Mouse (Mus musculus): Measurements from ENCODE around the gene Med4. TPM values are rescaled to one million over a fixed set of nuclear protein-coding genes. Genes with fewer than 3 reads are reported as not detected.

Gene Med4
- total and polyA plus RNA-seq, 2 experiments from 2014 or later, result 19.4 to 77.1 TPM

GRCm38 (mm10) chr14:73552341-73553121 is 42.7 kb downstream of the Med4 start:
- TF ChIP-seq CTCF (IDR thresholded peaks at IDR 0.05; ENCODE audit: low read depth), result peak; percentile 13
- Histone ChIP-seq H3K4me2 (ENCODE audit: low read depth, low read length) (peak overlapping the region; percentile 75), H3K4me3 (ENCODE audit: low read length) (peak overlapping the region; percentile 91), H3K36me3 (ENCODE audit: insufficient read depth, low read length) (no peaks in the 10 kb centered on the region), H3K9me3 (ENCODE audit: low read length) (no peaks in the 10 kb centered on the region), H3K4me1 (ENCODE audit: insufficient read depth, low read length) (0 out of 2 replicates have a peak, but pooled peaks cover 7% of the 10 kb centered on the region), H3K27ac (peak overlapping the region; percentile 82), H3K27me3 (ENCODE audit: insufficient read depth, low read length) (no peaks in the 10 kb centered on the region), H3K9ac (replicated peaks; ENCODE audit: low read length) (peak overlapping the region; percentile 94)
- DNase-seq (ENCODE audit: low spot score) (peak; percentile 97), ATAC-seq (peak; percentile 97)
- WGBS, result 3% methylated on average over 61 of the region's 61 CpGs

GRCm38 (mm10) chr14:73553122-73553696 is 43.4 kb downstream of the Med4 start:
- ATAC-seq, result no peak; the same call in 1 of the 2 replicates
- no peak for TF ChIP-seq CTCF (IDR thresholded peaks at IDR 0.05; ENCODE audit: low read depth)
- Histone ChIP-seq H3K9ac (replicated peaks; ENCODE audit: low read length) (peak overlapping the region; percentile 94), H3K4me1 (ENCODE audit: insufficient read depth, low read length) (0 out of 2 replicates have a peak, but pooled peaks cover 7% of the 10 kb centered on the region), H3K4me2 (ENCODE audit: low read depth, low read length) (peak overlapping the region; percentile 75), H3K9me3 (ENCODE audit: low read length) (no peaks in the 10 kb centered on the region), H3K4me3 (ENCODE audit: low read length) (peak overlapping the region; percentile 91), H3K27ac (peak overlapping the region; percentile 82), H3K27me3 (ENCODE audit: insufficient read depth, low read length) (no peaks in the 10 kb centered on the region), H3K36me3 (ENCODE audit: insufficient read depth, low read length) (no peaks in the 10 kb centered on the region)
- WGBS, result 1% methylated on average over 10 of the region's 10 CpGs
- DNase-seq (ENCODE audit: low spot score), result peak; percentile 3

Other genes with a start within 250 kb of the Med4 start
- 23.9 and 31.8 TPM in 2 replicates for gene Rb1, start 184.2 kb upstream of the Med4 start, total RNA-seq (2014; rRNA removed)
- 18.1 and 19.6 TPM in 2 replicates for gene Rb1, start 184.2 kb upstream of the Med4 start, polyA plus RNA-seq (2015; fragmentation: Nextera tagmentation; extraction: Ambion mirVana)
- gene Itm2b, start 124.7 kb upstream of the Med4 start, total RNA-seq (2014; rRNA removed), result 446 TPM in 2 replicates
- 1,059 and 1,161 TPM in 2 replicates for gene Itm2b, start 124.7 kb upstream of the Med4 start, polyA plus RNA-seq (2015; fragmentation: Nextera tagmentation; extraction: Ambion mirVana)
- gene Sucla2, start 15.3 kb downstream of the Med4 start, total RNA-seq (2014; rRNA removed), result 65.4 and 73.9 TPM in 2 replicates
- gene Sucla2, start 15.3 kb downstream of the Med4 start, polyA plus RNA-seq (2015; fragmentation: Nextera tagmentation; extraction: Ambion mirVana), result 157 and 160 TPM in 2 replicates
- gene Nudt15, start 38.2 kb downstream of the Med4 start, total RNA-seq (2014; rRNA removed), result 5.3 and 6.3 TPM in 2 replicates
- 10.2 and 10.3 TPM in 2 replicates for gene Nudt15, start 38.2 kb downstream of the Med4 start, polyA plus RNA-seq (2015; fragmentation: Nextera tagmentation; extraction: Ambion mirVana)
- gene Gm21750, start 151.2 kb downstream of the Med4 start, total RNA-seq (2014; rRNA removed), result not detected in 2 replicates
- gene Gm21750, start 151.2 kb downstream of the Med4 start, polyA plus RNA-seq (2015; fragmentation: Nextera tagmentation; extraction: Ambion mirVana), result not detected in 2 replicates